Mouse (Mus musculus) cerebellum, postnatal 25 days (tissue): Measurements from ENCODE around the gene Speer2.

Experiments used
- DNase-seq, 2 experiments: peaks; one replicate each; pipeline ENCODE4 v3.0.0; 2021; ENCODE audit warnings: mixed read lengths in 2 of 2

Gene Speer2

DNA sequence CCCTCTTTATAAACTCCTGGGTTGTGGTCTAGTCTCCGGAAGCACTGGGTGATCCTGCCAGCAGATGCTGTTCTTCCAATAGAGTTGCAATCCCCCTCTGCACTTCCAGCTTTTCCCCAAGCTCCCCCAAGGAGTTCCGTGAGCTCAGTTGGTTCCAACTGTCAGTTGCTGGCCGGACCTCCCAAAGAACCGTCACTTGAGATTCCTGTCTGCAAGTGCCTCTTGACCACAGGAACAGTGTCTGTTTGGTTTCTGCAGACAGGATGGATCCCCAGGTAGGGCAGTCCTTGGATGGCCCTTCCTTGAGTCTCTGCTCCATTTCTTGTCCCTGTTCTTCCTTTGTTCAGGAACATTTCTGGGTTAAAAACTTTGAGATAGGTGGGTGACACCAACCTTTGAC, at the start of gene Speer2:
Speer2 (minus strand) TSS at position 101 of the 400 bp plus-strand sequence.
- DNase-seq = no peak

GRCm38 (mm10) chr16:69904303-69904702, 40.8 kb upstream of the Speer2 start:
- no peak for DNase-seq

DNA sequence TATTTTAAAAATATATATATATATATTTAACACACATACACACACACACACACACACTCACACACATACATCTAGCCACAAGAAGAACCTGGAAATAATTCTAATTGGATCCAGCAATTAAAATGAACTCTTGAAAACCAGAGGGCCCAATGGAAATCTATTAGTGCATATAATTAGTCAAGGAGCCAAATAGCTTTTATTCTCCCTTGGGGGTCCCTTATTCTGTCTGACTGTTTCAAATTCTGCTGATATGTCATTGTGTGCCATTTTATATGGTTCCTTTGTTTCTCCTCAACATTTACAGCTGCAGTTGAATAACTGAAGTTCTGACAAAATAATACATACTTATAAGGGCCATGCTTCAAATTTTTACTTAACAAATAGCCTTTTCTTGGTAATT, 17.2 kb upstream of the Speer2 start:
- no peak for DNase-seq

DNA sequence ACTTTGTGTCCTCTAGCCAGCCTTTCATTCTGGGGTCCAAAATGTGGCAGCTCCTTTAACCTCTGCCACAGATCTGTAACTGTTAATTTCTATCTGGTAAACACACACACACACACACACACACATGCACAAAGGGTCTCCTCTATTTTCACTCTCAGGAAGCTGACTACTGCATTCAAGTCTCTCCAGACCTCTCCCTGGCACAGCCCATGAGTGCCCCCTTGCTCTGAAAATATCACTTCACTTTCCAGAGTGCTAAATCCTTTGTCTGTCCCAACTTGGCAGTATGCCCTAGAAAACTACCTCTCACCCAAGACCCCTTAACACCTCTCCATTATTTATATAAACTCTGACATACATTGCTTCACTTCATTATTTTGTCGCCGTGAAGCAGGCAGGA, 26.9 kb downstream of the Speer2 start:
- no peak for DNase-seq

DNA sequence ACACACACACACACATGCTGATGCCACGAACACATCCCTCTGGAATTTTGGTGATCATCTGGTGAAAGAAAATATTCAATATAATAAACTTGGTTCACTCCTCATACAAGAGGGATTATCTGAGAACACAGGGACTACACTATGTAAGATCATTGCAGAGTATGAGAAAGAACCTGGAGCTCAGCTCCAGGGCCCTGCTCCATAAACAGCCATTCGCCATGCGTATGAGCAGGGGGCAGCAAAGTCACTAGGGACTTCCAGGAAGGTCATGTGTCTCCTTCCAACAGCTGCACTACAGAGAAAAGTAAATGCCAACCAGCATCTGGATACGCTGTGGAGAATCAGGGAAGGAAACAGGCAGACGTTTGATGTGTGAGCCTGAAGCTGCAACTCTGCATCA, 49.9 kb downstream of the Speer2 start:
- DNase-seq = no peak
